Comparison of ENCODE assay signal across 9 mouse cellular contexts in the genomic region with DNA sequence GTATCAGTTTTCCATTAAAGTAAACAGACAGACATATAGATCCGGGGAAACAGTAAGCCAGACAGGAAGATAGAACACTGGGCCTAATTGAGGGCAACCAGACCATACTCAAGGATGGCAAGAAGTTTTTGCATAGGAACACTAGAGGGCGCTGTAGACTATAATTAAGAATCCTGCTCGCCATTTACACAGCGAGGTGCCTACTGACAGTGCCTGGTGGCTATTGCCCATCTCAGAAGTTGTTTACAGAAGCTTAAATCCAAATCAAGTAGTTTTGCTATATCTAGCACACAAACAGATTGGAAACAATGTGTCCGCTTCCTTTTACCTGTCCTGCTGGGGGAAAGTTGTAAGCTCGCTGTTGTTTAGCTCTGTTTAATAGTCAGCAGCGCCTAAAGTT. TPM values are rescaled to one million over a fixed set of nuclear protein-coding genes. Genes with fewer than 3 reads are reported as not detected.
DNase-seq lines count a peak whose midpoint lies in the region.
"Had no signal": no experiment of that assay in that cellular context is flagged by ENCODE, and none has a peak within 500 bp of the region (broad histone marks: within the 10 kb centered on the region; RNA-seq: fewer than 3 reads in every experiment).

No protein-coding gene starts in this region.

- no peak overlapping the region for H3K27ac ChIP-seq in forebrain, embryonic 10.5 days
- H3K27ac ChIP-seq: lung, embryonic 15.5 days had no signal

- peaks cover 46% of the 10 kb centered on the region for H3K4me1 ChIP-seq in forebrain, embryonic 10.5 days

- no peaks in the 10 kb centered on the region for H3K9me3 ChIP-seq in forebrain, embryonic 10.5 days
- H3K9me3 ChIP-seq: lung, embryonic 15.5 days had no signal

- DNase-seq in frontal cortex, adult 2 months (ENCODE audit: extremely low spot score in 1 of 2, low spot score in 1 of 2): peak; percentile 28 to 83
- DNase-seq in frontal cortex, postnatal 14 days (ENCODE audit: low spot score in 2 of 2): no peak
- peak; percentile 14 to 24 for DNase-seq in B cell, adult 2 months
- peak; percentile 41 for DNase-seq in c-Kit-positive CD71-positive TER-119-negative erythroid progenitor cells, embryonic 14.5 days (ENCODE audit: low read depth)
- DNase-seq in forebrain, embryonic 10.5 days (ENCODE audit: extremely low spot score, low spot score): peak; percentile 41
- peak; percentile 17 to 26 for DNase-seq in kidney, adult 8-10 months
- peak; percentile 62 for DNase-seq in lung, postnatal 14 days
- DNase-seq in thymus, postnatal 14 days: peak; percentile 18

- WGBS in forebrain, embryonic 10.5 days: 32% methylated on average over 7 of the region's 7 CpGs

- H3K27me3 ChIP-seq in forebrain, embryonic 10.5 days (ENCODE audit: poor library complexity, severe bottlenecking): no peaks in the 10 kb centered on the region
- H3K27me3 ChIP-seq: lung, embryonic 15.5 days had no signal

- H3K36me3 ChIP-seq in forebrain, embryonic 10.5 days (replicated peaks): no peaks in the 10 kb centered on the region
- H3K36me3 ChIP-seq: lung, embryonic 15.5 days had no signal

- H3K4me3 ChIP-seq in forebrain, embryonic 10.5 days: no peak overlapping the region
- H3K4me3 ChIP-seq: lung, embryonic 15.5 days had no signal

RNA-seq across cellular contexts. Expression of a gene that starts 29.9 kb away (rescaled TPM):
- polyA plus RNA-seq in frontal cortex, adult 2 months (2012; rRNA removed): 9.1 and 9.7 TPM in 2 replicates
- polyA plus RNA-seq in forebrain, embryonic 10.5 days (2016; fragmentation: Nextera tagmentation; extraction: Ambion mirVana): 0.59 and 0.66 TPM in 2 replicates

RNA-seq across cellular contexts. Expression of a gene that starts 46.4 kb away (rescaled TPM):
- polyA plus RNA-seq in frontal cortex, adult 2 months (2012; rRNA removed): 31.1 and 44.5 TPM in 2 replicates
- 434 and 448 TPM in 2 replicates for polyA plus RNA-seq in forebrain, embryonic 10.5 days (2016; fragmentation: Nextera tagmentation; extraction: Ambion mirVana)

Comparison
In these comparisons a context has a peak if more than half of its experiments do, and no peak if none do; other contexts are left out.
1. DNase-seq: peak in frontal cortex, adult 2 months (2 of 2), B cell, adult 2 months (2 of 2), c-Kit-positive CD71-positive TER-119-negative erythroid progenitor cells, embryonic 14.5 days (single experiment), forebrain, embryonic 10.5 days (single experiment), kidney, adult 8-10 months (2 of 2), lung, postnatal 14 days (single experiment) and thymus, postnatal 14 days (single experiment); none in frontal cortex, postnatal 14 days (0 of 2).